In the genomic region with DNA sequence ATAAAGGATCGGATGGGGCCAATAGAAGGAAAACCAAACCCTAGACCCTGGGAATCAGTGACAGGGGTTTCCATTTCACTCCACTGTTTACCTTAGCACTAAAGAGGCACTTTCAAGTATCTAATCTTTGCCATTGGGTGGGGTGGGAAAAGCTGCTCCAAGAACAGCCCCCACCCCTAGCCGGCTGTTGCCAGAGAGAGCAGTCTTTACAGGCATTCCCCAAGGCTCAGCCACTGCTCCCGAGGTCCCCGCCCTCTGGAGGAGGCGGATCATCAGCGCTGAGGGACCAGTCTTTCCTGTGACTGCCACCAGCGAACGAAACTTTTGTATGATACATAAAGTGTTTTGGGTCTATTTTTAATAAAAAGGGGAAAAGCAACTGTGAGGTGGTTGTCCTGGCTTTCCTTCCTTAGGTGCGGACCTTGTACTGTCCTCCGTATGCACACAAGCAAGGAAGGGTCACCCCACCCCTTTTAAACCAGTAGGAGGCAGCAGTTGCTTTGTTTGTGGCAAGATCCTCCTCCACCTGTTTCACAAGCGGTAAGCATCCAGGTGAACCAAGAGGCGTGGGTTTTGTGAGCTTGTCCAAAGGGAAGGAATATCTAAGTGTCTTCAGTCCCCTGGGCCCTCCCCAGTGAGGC, we compare ENCODE assay signal across 1 mouse cellular context.
A peak's percentile ranks its signal among the peaks of the same experiment; 100 is the strongest.
TF ChIP-seq lines count a peak whose summit lies in the region.

No protein-coding gene starts in this region.

TF ChIP-seq in CH12.LX, 34 proteins besides CTCF, POLR2A, EP300 and RAD21:
- TF ChIP-seq HCFC1 (IDR thresholded peaks at IDR 0.05; ENCODE audit: low read depth, low read length) = no peak
- peak; percentile 34; the same call in 1 of the 2 replicates for TF ChIP-seq SMC3 (IDR thresholded peaks at IDR 0.05; ENCODE audit: low read depth, low read length)
